Mouse (Mus musculus) limb, embryonic 11.5 days (tissue): ENCODE measurements around the gene Tmprss13. TPM values are rescaled to one million over a fixed set of nuclear protein-coding genes. Genes with fewer than 3 reads are reported as not detected.

Experiments
- ATAC-seq: fragments of 200-750 bp; cut with Nextera tagmentation; 2 replicates; pipeline ENCODE4 v1.8.0; 2017; ENCODE audit warnings: low read depth; ENCODE audit not compliant: insufficient number of reproducible peaks, low FRiP score, low TSS enrichment
- DNase-seq: peaks from one replicate; pipeline ENCODE4 v3.0.0-alpha.2; 2015; ENCODE audit warnings: low spot score
- H3K27ac ChIP-seq: fragments of 300-500 bp; sonication (generic); replicated peaks from 2 replicates; pipeline ENCODE4 v1.5.1; 2014; ENCODE audit warnings: low read depth, mild to moderate bottlenecking, low read length
- H3K27me3 ChIP-seq: fragments of 300-500 bp; sonication (generic); 2 replicates; pipeline ENCODE4 v1.6.1; 2014; ENCODE audit warnings: mild to moderate bottlenecking, low read length, mixed read lengths; ENCODE audit not compliant: control insufficient read depth, insufficient read depth
- H3K36me3 ChIP-seq: fragments of 300-500 bp; sonication (generic); 2 replicates; pipeline ENCODE4 v1.6.1; 2014; ENCODE audit warnings: mild to moderate bottlenecking, low read length, moderate library complexity, mixed read lengths; ENCODE audit not compliant: control insufficient read depth, insufficient read depth
- H3K4me1 ChIP-seq: fragments of 300-500 bp; sonication (generic); 2 replicates; pipeline ENCODE4 v1.6.1; 2014; ENCODE audit warnings: low read length, mixed read lengths; ENCODE audit not compliant: control insufficient read depth, insufficient read depth
- H3K4me2 ChIP-seq: fragments of 300-500 bp; sonication (generic); 2 replicates; pipeline ENCODE4 v1.6.1; 2014; ENCODE audit warnings: low read depth, mild to moderate bottlenecking, moderate library complexity; ENCODE audit not compliant: severe bottlenecking
- H3K4me3 ChIP-seq: fragments of 300-500 bp; sonication (generic); 2 replicates; pipeline ENCODE4 v1.5.1; 2014; ENCODE audit warnings: low read depth, low read length
- H3K9ac ChIP-seq: fragments of 300-500 bp; sonication (generic); 2 replicates; pipeline ENCODE4 v1.6.1; 2014; ENCODE audit warnings: mild to moderate bottlenecking, low read length
- H3K9me3 ChIP-seq: fragments of 300-500 bp; sonication (generic); 2 replicates; pipeline ENCODE4 v1.6.1; 2016; ENCODE audit warnings: low read length; ENCODE audit not compliant: control insufficient read depth
- WGBS: fragments of 180-500 bp; shearing (Covaris S2); extraction: QIAGEN DNeasy Blood & Tissue Kit; methylation state at CpG from one replicate; pipeline ENCODE4 v1.1.7; 2014; 5-methylcytosine and 5-hydroxymethylcytosine counted together
- polyA plus RNA-seq: library from polyadenylated mRNA; unstranded; fragments of >200 nt; fragmentation: Nextera tagmentation; extraction: Ambion mirVana; gene quantifications from 2 replicates; pipeline ENCODE4 v1.2.1, GENCODE M21; 2014

The Tmprss13 gene
- polyA plus RNA-seq, 1 experiment from 2014 or later: 0.63 TPM

- WGBS: 77% methylated on average over 10 of the region's 10 CpGs
- H3K4me2 ChIP-seq: no peak overlapping the region
- H3K9me3 ChIP-seq: no peaks in the 10 kb centered on the region
- H3K27ac ChIP-seq: no peak overlapping the region
- ATAC-seq (no peak), DNase-seq (no peak)
- H3K9ac ChIP-seq: no peak overlapping the region
- H3K36me3 ChIP-seq: no peaks in the 10 kb centered on the region
- H3K27me3 ChIP-seq: no peaks in the 10 kb centered on the region
- no peaks in the 10 kb centered on the region for H3K4me1 ChIP-seq
- H3K4me3 ChIP-seq: no peak overlapping the region
These were observed 61.7 kb downstream of the Tmprss13 start for GRCm38 (mm10) chr9:45380411-45381251.

DNA sequence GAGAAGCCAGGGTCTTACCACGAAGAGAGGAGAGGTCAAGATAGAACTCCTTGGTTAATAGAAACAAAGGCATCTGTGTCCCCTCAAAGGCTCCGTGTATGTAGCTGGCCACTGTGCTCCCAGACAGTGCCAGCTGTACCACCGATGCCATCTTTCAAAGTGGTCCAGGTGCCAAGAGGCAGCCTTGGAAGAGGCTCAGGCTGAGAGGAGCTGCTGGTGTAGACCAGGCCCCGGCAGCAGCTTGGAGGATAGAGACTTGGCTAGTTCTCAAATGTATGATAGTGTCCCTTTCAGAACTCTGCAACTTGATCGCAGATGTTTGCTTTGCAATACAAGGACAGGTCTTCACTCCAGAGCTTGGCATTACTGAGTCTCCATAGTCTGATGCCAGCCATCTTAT, 63.4 kb downstream of the Tmprss13 start:
- Histone ChIP-seq H3K9me3 (no peaks in the 10 kb centered on the region), H3K27me3 (no peaks in the 10 kb centered on the region), H3K27ac (no peak overlapping the region), H3K4me2 (no peak overlapping the region), H3K4me3 (no peak overlapping the region), H3K9ac (no peak overlapping the region), H3K4me1 (no peaks in the 10 kb centered on the region), H3K36me3 (no peaks in the 10 kb centered on the region)
- WGBS: 86% methylated on average over 5 of the region's 5 CpGs
- ATAC-seq: no peak
- no peak for DNase-seq

GRCm38 (mm10) chr9:45382834-45383233, 63.9 kb downstream of the Tmprss13 start:
- DNase-seq (no peak), ATAC-seq (no peak)
- Histone ChIP-seq H3K4me2 (no peak overlapping the region), H3K27me3 (no peaks in the 10 kb centered on the region), H3K27ac (no peak overlapping the region), H3K4me1 (no peaks in the 10 kb centered on the region), H3K36me3 (no peaks in the 10 kb centered on the region), H3K4me3 (no peak overlapping the region), H3K9ac (no peak overlapping the region), H3K9me3 (no peaks in the 10 kb centered on the region)
- 81% methylated on average over 5 of the region's 5 CpGs for WGBS

GRCm38 (mm10) chr9:45383883-45384282, 65.0 kb downstream of the Tmprss13 start:
- Histone ChIP-seq H3K27me3 (no peaks in the 10 kb centered on the region), H3K4me1 (no peaks in the 10 kb centered on the region), H3K36me3 (no peaks in the 10 kb centered on the region), H3K4me2 (no peak overlapping the region), H3K27ac (no peak overlapping the region), H3K4me3 (no peak overlapping the region), H3K9me3 (no peaks in the 10 kb centered on the region), H3K9ac (no peak overlapping the region)
- ATAC-seq (no peak), DNase-seq (no peak)
- WGBS: 98% methylated on average over 6 of the region's 6 CpGs

GRCm38 (mm10) chr9:45386698-45387097, 67.8 kb downstream of the Tmprss13 start:
- H3K9ac ChIP-seq: no peak overlapping the region
- DNase-seq: no peak
- no peaks in the 10 kb centered on the region for H3K36me3 ChIP-seq
- WGBS: 94% methylated on average over 5 of the region's 5 CpGs
- H3K4me3 ChIP-seq: no peak overlapping the region
- no peaks in the 10 kb centered on the region for H3K27me3 ChIP-seq
- no peak overlapping the region for H3K4me2 ChIP-seq
- no peak overlapping the region for H3K27ac ChIP-seq
- H3K4me1 ChIP-seq: no peaks in the 10 kb centered on the region
- H3K9me3 ChIP-seq: no peaks in the 10 kb centered on the region
- ATAC-seq: no peak

DNA sequence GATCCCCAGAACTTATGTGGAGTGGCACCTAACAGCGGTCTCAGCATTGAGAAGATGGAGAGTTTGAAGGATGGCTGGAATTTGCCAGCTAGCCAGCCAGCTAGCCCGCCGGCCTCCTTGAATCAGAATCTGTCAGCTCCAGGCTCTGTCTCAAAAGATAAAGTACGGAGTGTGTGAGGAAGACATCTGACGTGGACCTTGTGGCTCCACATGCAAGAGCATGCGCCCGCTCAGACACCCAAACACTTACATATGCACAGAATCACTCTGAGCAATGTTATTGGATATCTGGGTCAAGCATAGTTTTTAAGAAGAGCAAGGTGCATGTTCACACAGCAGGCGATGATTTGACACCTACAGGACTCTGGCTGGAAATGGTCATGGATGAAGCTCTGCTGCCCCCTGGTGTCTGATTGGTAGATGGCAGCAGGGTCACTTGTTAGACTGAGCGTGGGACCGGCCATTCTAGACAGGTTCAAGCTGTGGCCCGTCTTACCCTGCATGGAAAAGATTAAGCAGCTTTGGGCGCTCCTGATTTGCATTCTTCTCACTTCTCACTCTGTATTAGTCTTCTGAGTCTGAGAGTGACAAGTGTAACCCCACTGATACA, 69.6 kb downstream of the Tmprss13 start:
- Histone ChIP-seq H3K27me3 (no peaks in the 10 kb centered on the region), H3K36me3 (no peaks in the 10 kb centered on the region), H3K4me2 (no peak overlapping the region), H3K9ac (no peak overlapping the region), H3K27ac (no peak overlapping the region), H3K4me1 (no peaks in the 10 kb centered on the region), H3K9me3 (no peaks in the 10 kb centered on the region), H3K4me3 (no peak overlapping the region)
- 47% methylated on average over 12 of the region's 12 CpGs for WGBS
- no peak for ATAC-seq
- peak; percentile 93 for DNase-seq

GRCm38 (mm10) chr9:45389596-45389995, 70.7 kb downstream of the Tmprss13 start:
- H3K27ac ChIP-seq: no peak overlapping the region
- DNase-seq: no peak

GRCm38 (mm10) chr9:45391299-45391698, 72.4 kb downstream of the Tmprss13 start:
- Histone ChIP-seq H3K9ac (no peak overlapping the region), H3K9me3 (no peaks in the 10 kb centered on the region), H3K4me3 (no peak overlapping the region), H3K4me1 (no peaks in the 10 kb centered on the region), H3K27ac (no peak overlapping the region), H3K36me3 (no peaks in the 10 kb centered on the region), H3K27me3 (no peaks in the 10 kb centered on the region), H3K4me2 (no peak overlapping the region)
- 72% methylated on average over 7 of the region's 7 CpGs for WGBS
- ATAC-seq: no peak; the same call in 1 of the 2 replicates
- DNase-seq: no peak

More at GRCm38 (mm10) chr9:45389596-45389995, 70.7 kb downstream of the Tmprss13 start:
- WGBS: 89% methylated on average over 8 of the region's 8 CpGs
- no peak for ATAC-seq
- H3K27me3 ChIP-seq: no peaks in the 10 kb centered on the region
- no peaks in the 10 kb centered on the region for H3K4me1 ChIP-seq
- H3K4me2 ChIP-seq: no peak overlapping the region
- H3K36me3 ChIP-seq: no peaks in the 10 kb centered on the region
- no peaks in the 10 kb centered on the region for H3K9me3 ChIP-seq
- H3K9ac ChIP-seq: no peak overlapping the region
- no peak overlapping the region for H3K4me3 ChIP-seq
